Mouse (Mus musculus) heart, postnatal 0 days (tissue): ENCODE measurements around the gene Ssbp3. TPM values are rescaled to one million over a fixed set of nuclear protein-coding genes. Genes with fewer than 3 reads are reported as not detected.

ENCODE experiments used
- ATAC-seq: fragments of 200-750 bp; cut with Nextera tagmentation; 2 replicates; pipeline ENCODE4 v1.8.0; 2017; ENCODE audit warnings: low read depth, moderate number of reproducible peaks, moderate library complexity; ENCODE audit not compliant: insufficient read depth
- DNase-seq: peaks from one replicate; pipeline ENCODE4 v3.0.0-alpha.2; 2016; ENCODE audit warnings: low spot score
- H3K27ac ChIP-seq: fragments of 300-500 bp; sonication (generic); 2 replicates; pipeline ENCODE4 v1.5.1; 2014; ENCODE audit warnings: low read depth, mild to moderate bottlenecking
- H3K27me3 ChIP-seq: fragments of 300-500 bp; sonication (generic); 2 replicates; pipeline ENCODE4 v1.6.1; 2014; ENCODE audit warnings: low read length, mixed read lengths; ENCODE audit not compliant: control insufficient read depth, insufficient read depth
- H3K36me3 ChIP-seq: fragments of 300-500 bp; sonication (generic); replicated peaks from 2 replicates; pipeline ENCODE4 v1.6.1; 2014; ENCODE audit warnings: low read length, mixed read lengths; ENCODE audit not compliant: control insufficient read depth, insufficient read depth
- H3K4me1 ChIP-seq: fragments of 300-500 bp; sonication (generic); 2 replicates; pipeline ENCODE4 v1.6.1; 2014; ENCODE audit warnings: antibody characterized with exemption; ENCODE audit not compliant: control insufficient read depth, insufficient read depth
- H3K4me2 ChIP-seq: fragments of 300-500 bp; sonication (generic); 2 replicates; pipeline ENCODE4 v1.6.1; 2014; ENCODE audit warnings: low read depth, mild to moderate bottlenecking, low read length, moderate library complexity
- H3K4me3 ChIP-seq: fragments of 300-500 bp; sonication (generic); 2 replicates; pipeline ENCODE4 v1.5.1; 2014; ENCODE audit warnings: low read depth, low read length
- H3K9ac ChIP-seq: fragments of 300-500 bp; sonication (generic); replicated peaks from 2 replicates; pipeline ENCODE4 v1.6.1; 2014; ENCODE audit warnings: low read depth, low read length, mixed read lengths
- H3K9me3 ChIP-seq: fragments of 300-500 bp; sonication (generic); replicated peaks from 2 replicates; pipeline ENCODE4 v1.6.1; 2016; ENCODE audit warnings: low read length; ENCODE audit not compliant: control insufficient read depth
- CTCF ChIP-seq: IDR thresholded peaks from 2 replicates; pipeline ENCODE4 v1.5.1; 2016; ENCODE audit warnings: antibody characterized with exemption, control low read depth, low read depth
- EP300 ChIP-seq: IDR thresholded peaks from 2 replicates; pipeline ENCODE4 v1.6.1; 2016; ENCODE audit warnings: antibody characterized with exemption, low read depth
- WGBS: fragments of 180-500 bp; shearing (Covaris S2); extraction: QIAGEN DNeasy Blood & Tissue Kit; methylation state at CpG from one replicate; pipeline ENCODE4 v1.1.7; 2014; 5-methylcytosine and 5-hydroxymethylcytosine counted together
- polyA plus RNA-seq: library from polyadenylated mRNA; unstranded; fragments of >200 nt; fragmentation: Nextera tagmentation; extraction: Ambion mirVana; gene quantifications from 2 replicates; pipeline ENCODE4 v1.2.1, GENCODE M21; 2015
- total RNA-seq: library from RNA; depleted of rRNA; stranded (reverse); fragments of >200 nt; gene quantifications from 2 replicates; pipeline ENCODE4 v1.2.3, GENCODE M21; 2014; ENCODE audit warnings: low replicate concordance

Gene Ssbp3
- total and polyA plus RNA-seq, 2 experiments from 2014 or later = 25.9 to 35.6 TPM

GRCm38 (mm10) chr4:106866381-106866780, 44.1 kb upstream of the Ssbp3 start:
- no peaks in the 10 kb centered on the region for H3K36me3 ChIP-seq
- H3K27ac ChIP-seq = no peak overlapping the region
- WGBS = 73% methylated on average over 5 of the region's 5 CpGs
- no peaks in the 10 kb centered on the region for H3K9me3 ChIP-seq
- ATAC-seq = no peak
- DNase-seq = no peak
- H3K9ac ChIP-seq = no peak overlapping the region
- H3K4me3 ChIP-seq = no peak overlapping the region
- TF ChIP-seq EP300 (no peak), CTCF (no peak)
- H3K4me1 ChIP-seq = peaks cover 27% of the 10 kb centered on the region
- no peaks in the 10 kb centered on the region for H3K27me3 ChIP-seq
- no peak overlapping the region for H3K4me2 ChIP-seq

- H3K4me3 ChIP-seq = no peak overlapping the region
- ATAC-seq (no peak), DNase-seq (no peak)
- TF ChIP-seq CTCF (no peak), EP300 (no peak)
- H3K4me2 ChIP-seq = no peak overlapping the region
- H3K36me3 ChIP-seq = no peaks in the 10 kb centered on the region
- H3K27ac ChIP-seq = no peak overlapping the region
- 14% methylated on average over 7 of the region's 7 CpGs for WGBS
- H3K9me3 ChIP-seq = no peaks in the 10 kb centered on the region
- H3K9ac ChIP-seq = no peak overlapping the region
- H3K27me3 ChIP-seq = no peaks in the 10 kb centered on the region
- H3K4me1 ChIP-seq = peaks cover 23% of the 10 kb centered on the region
Observed at GRCm38 (mm10) chr4:106866845-106867244, 43.7 kb upstream of the Ssbp3 start.

GRCm38 (mm10) chr4:106868737-106869438, 41.6 kb upstream of the Ssbp3 start:
- peak; percentile 24 for DNase-seq
- no peak overlapping the region for H3K9ac ChIP-seq
- TF ChIP-seq EP300 = no peak
- TF ChIP-seq CTCF = no peak
- 15% methylated on average over 12 of the region's 12 CpGs for WGBS
- peaks cover 20% of the 10 kb centered on the region for H3K4me1 ChIP-seq
- H3K4me3 ChIP-seq = no peak overlapping the region
- peak; percentile 74 for ATAC-seq
- no peaks in the 10 kb centered on the region for H3K36me3 ChIP-seq
- no peaks in the 10 kb centered on the region for H3K27me3 ChIP-seq
- no peaks in the 10 kb centered on the region for H3K9me3 ChIP-seq
- H3K4me2 ChIP-seq = peak overlapping the region; percentile 12; the same call in 1 of the 2 replicates
- H3K27ac ChIP-seq = peak overlapping the region; percentile 22; the same call in 1 of the 2 replicates

- TF ChIP-seq EP300 (no peak), CTCF (no peak)
- Histone ChIP-seq H3K4me2 (no peak overlapping the region), H3K36me3 (no peaks in the 10 kb centered on the region), H3K27me3 (no peaks in the 10 kb centered on the region), H3K4me1 (peaks cover 20% of the 10 kb centered on the region), H3K27ac (peak overlapping the region; percentile 22; the same call in 1 of the 2 replicates), H3K4me3 (no peak overlapping the region), H3K9ac (no peak overlapping the region), H3K9me3 (no peaks in the 10 kb centered on the region)
- DNase-seq (peak; percentile 10), ATAC-seq (peak; percentile 54; the same call in 1 of the 2 replicates)
- whole genome bisulfite sequencing = 47% methylated on average over 3 of the region's 3 CpGs
Observed at GRCm38 (mm10) chr4:106869539-106869951, 41.0 kb upstream of the Ssbp3 start.

- Histone ChIP-seq H3K9me3 (no peaks in the 10 kb centered on the region), H3K4me1 (peaks cover 17% of the 10 kb centered on the region), H3K27me3 (no peaks in the 10 kb centered on the region), H3K9ac (no peak overlapping the region), H3K27ac (no peak overlapping the region), H3K4me3 (no peak overlapping the region), H3K4me2 (no peak overlapping the region), H3K36me3 (no peaks in the 10 kb centered on the region)
- 57% methylated on average over 2 of the region's 2 CpGs for WGBS
- TF ChIP-seq CTCF (no peak), EP300 (no peak)
- DNase-seq (no peak), ATAC-seq (no peak)
Observed at GRCm38 (mm10) chr4:106870556-106870955, 39.9 kb upstream of the Ssbp3 start.

GRCm38 (mm10) chr4:106874501-106874900, 36.0 kb upstream of the Ssbp3 start:
- Histone ChIP-seq H3K9ac (no peak overlapping the region), H3K4me3 (no peak overlapping the region), H3K9me3 (no peaks in the 10 kb centered on the region), H3K36me3 (no peaks in the 10 kb centered on the region), H3K27me3 (no peaks in the 10 kb centered on the region), H3K4me2 (no peak overlapping the region), H3K4me1 (peaks cover 3% of the 10 kb centered on the region; the same call in 1 of the 2 replicates), H3K27ac (no peak overlapping the region)
- WGBS = 87% methylated on average over 7 of the region's 7 CpGs
- TF ChIP-seq CTCF = no peak
- no peak for TF ChIP-seq EP300
- DNase-seq (no peak), ATAC-seq (no peak)
